Mouse (Mus musculus) cerebellum, adult (tissue): Measurements from ENCODE around the gene Gm11077.
A peak's percentile ranks its signal among the peaks of the same experiment; 100 is the strongest.

Experiments
- ATAC-seq: cut with Nextera tagmentation; 2 replicates; pipeline ENCODE4 v1.9.2; 2017; ENCODE audit warnings: mild to moderate bottlenecking, moderate library complexity, mixed read lengths; ENCODE audit not compliant: insufficient number of reproducible peaks, low FRiP score, low TSS enrichment

The Gm11077 gene

GRCm38 (mm10) chr6:140733641-140733986 is 4.5 kb downstream of the Gm11077 start:
- ATAC-seq, result peak; percentile 31; the same call in 1 of the 2 replicates

- no peak for ATAC-seq
Measured at GRCm38 (mm10) chr6:140745586-140745985, 16.5 kb downstream of the Gm11077 start.

- ATAC-seq, result no peak
Measured at GRCm38 (mm10) chr6:140747591-140747990, 18.5 kb downstream of the Gm11077 start.

GRCm38 (mm10) chr6:140750371-140751080 is 21.4 kb downstream of the Gm11077 start:
- no peak for ATAC-seq

- ATAC-seq, result 0 out of 2 replicates have a peak, but pooled peaks have one; percentile 45
Measured at GRCm38 (mm10) chr6:140766365-140766764, 37.3 kb downstream of the Gm11077 start.

- ATAC-seq, result no peak
Measured at GRCm38 (mm10) chr6:140767237-140767636, 38.2 kb downstream of the Gm11077 start.

GRCm38 (mm10) chr6:140768180-140768579 is 39.1 kb downstream of the Gm11077 start:
- no peak for ATAC-seq

GRCm38 (mm10) chr6:140768859-140769640 is 40.0 kb downstream of the Gm11077 start:
- ATAC-seq, result no peak

GRCm38 (mm10) chr6:140776274-140776673 is 47.2 kb downstream of the Gm11077 start:
- ATAC-seq, result no peak

- ATAC-seq, result no peak
Measured at GRCm38 (mm10) chr6:140782524-140782923, 53.4 kb downstream of the Gm11077 start.

- no peak for ATAC-seq
Measured at GRCm38 (mm10) chr6:140786058-140786457, 57.0 kb downstream of the Gm11077 start.

- ATAC-seq, result peak; percentile 79
Measured at GRCm38 (mm10) chr6:140789850-140790249, 60.8 kb downstream of the Gm11077 start.

- ATAC-seq, result no peak
Measured at GRCm38 (mm10) chr6:140793676-140794262, 64.7 kb downstream of the Gm11077 start.

GRCm38 (mm10) chr6:140798841-140799240 is 69.8 kb downstream of the Gm11077 start:
- no peak for ATAC-seq

GRCm38 (mm10) chr6:140799435-140800040 is 70.5 kb downstream of the Gm11077 start:
- peak; percentile 98 for ATAC-seq

- ATAC-seq, result no peak
Measured at GRCm38 (mm10) chr6:140800587-140800986, 71.5 kb downstream of the Gm11077 start.
